Mouse (Mus musculus): ENCODE measurements around the gene H2-T24. TPM values are rescaled to one million over a fixed set of nuclear protein-coding genes. Genes with fewer than 3 reads are reported as not detected.
"Not testable (repeated sequence)": the region's sequence is repeated elsewhere in the genome, so short reads cannot be mapped to it uniquely, and the experiment has no call there.

The H2-T24 gene
- polyA plus RNA-seq, 1 experiment from 2014 or later: 3.7 TPM

- H3K27me3 ChIP-seq; ATAC-seq (ENCODE audit: insufficient number of reproducible peaks, low FRiP score, low TSS enrichment, low read depth); H3K36me3 ChIP-seq; H3K4me1 ChIP-seq; H3K9me3 ChIP-seq (replicated peaks): not testable (repeated sequence)
- peak within 1 kb of the TSS; percentile 45 for H3K9ac ChIP-seq
- under 1% methylated on average over 25 of the region's 25 CpGs for WGBS
- peak within 1 kb of the TSS; percentile 39; the same call in 1 of the 2 replicates for H3K27ac ChIP-seq (replicated peaks)
- H3K4me3 ChIP-seq (replicated peaks): peak within 1 kb of the TSS; percentile 55
- peak within 1 kb of the TSS; percentile 89 for H3K4me2 ChIP-seq (replicated peaks)
These were observed 12.1 kb upstream of the H2-T24 start, which contains the start of gene H2-T23 for GRCm38 (mm10) chr17:36032351-36032875. TSS of gene H2-T23 (minus strand) at chr17:36032855.

GRCm38 (mm10) chr17:36031583-36032331 lies 11.4 kb upstream of the H2-T24 start:
- not testable (repeated sequence) for H3K4me1 ChIP-seq; H3K9me3 ChIP-seq (replicated peaks); H3K27me3 ChIP-seq; H3K36me3 ChIP-seq
- under 1% methylated on average over 40 of the region's 40 CpGs for WGBS
- Histone ChIP-seq H3K27ac (replicated peaks) (peak overlapping the region; percentile 39; the same call in 1 of the 2 replicates), H3K4me3 (replicated peaks) (peak overlapping the region; percentile 55), H3K4me2 (replicated peaks) (peak overlapping the region; percentile 89), H3K9ac (peak overlapping the region; percentile 45)
- ATAC-seq (ENCODE audit: insufficient number of reproducible peaks, low FRiP score, low TSS enrichment, low read depth): peak; percentile 52

GRCm38 (mm10) chr17:36030703-36031582 lies 10.6 kb upstream of the H2-T24 start:
- H3K9ac ChIP-seq; H3K4me1 ChIP-seq; ATAC-seq (ENCODE audit: insufficient number of reproducible peaks, low FRiP score, low TSS enrichment, low read depth); H3K9me3 ChIP-seq (replicated peaks); H3K27me3 ChIP-seq; H3K36me3 ChIP-seq; H3K27ac ChIP-seq (replicated peaks): not testable (repeated sequence)
- H3K4me3 ChIP-seq (replicated peaks): peak overlapping the region; percentile 55
- H3K4me2 ChIP-seq (replicated peaks): peak overlapping the region; percentile 89
- 36% methylated on average over 8 of the region's 8 CpGs for WGBS

GRCm38 (mm10) chr17:36030046-36030702 lies 9.8 kb upstream of the H2-T24 start:
- not testable (repeated sequence) for H3K36me3 ChIP-seq; H3K4me2 ChIP-seq (replicated peaks); H3K4me3 ChIP-seq (replicated peaks); ATAC-seq (ENCODE audit: insufficient number of reproducible peaks, low FRiP score, low TSS enrichment, low read depth); H3K9me3 ChIP-seq (replicated peaks); H3K9ac ChIP-seq; H3K27me3 ChIP-seq; H3K27ac ChIP-seq (replicated peaks); H3K4me1 ChIP-seq
- 77% methylated on average over 4 of the region's 4 CpGs for WGBS

GRCm38 (mm10) chr17:36028879-36029619 lies 8.7 kb upstream of the H2-T24 start:
- Histone ChIP-seq H3K4me3 (replicated peaks) (no peak overlapping the region), H3K27me3 (no peaks in the 10 kb centered on the region), H3K4me2 (replicated peaks) (no peak overlapping the region), H3K36me3 (no peaks in the 10 kb centered on the region), H3K9ac (no peak overlapping the region), H3K27ac (replicated peaks) (no peak overlapping the region), H3K4me1 (0 out of 2 replicates have a peak, but pooled peaks cover 3% of the 10 kb centered on the region), H3K9me3 (replicated peaks) (no peaks in the 10 kb centered on the region)
- no peak for ATAC-seq (ENCODE audit: insufficient number of reproducible peaks, low FRiP score, low TSS enrichment, low read depth)
- WGBS: 87% methylated on average over 7 of the region's 7 CpGs

GRCm38 (mm10) chr17:36027663-36028062 lies 7.3 kb upstream of the H2-T24 start:
- peaks cover 15% of the 10 kb centered on the region; the same call in 1 of the 2 replicates for H3K4me1 ChIP-seq
- no peaks in the 10 kb centered on the region for H3K36me3 ChIP-seq
- no peak overlapping the region for H3K9ac ChIP-seq
- H3K27me3 ChIP-seq: no peaks in the 10 kb centered on the region
- H3K4me3 ChIP-seq (replicated peaks): no peak overlapping the region
- H3K27ac ChIP-seq (replicated peaks): no peak overlapping the region
- WGBS: 85% methylated on average over 4 of the region's 4 CpGs
- no peak for ATAC-seq (ENCODE audit: insufficient number of reproducible peaks, low FRiP score, low TSS enrichment, low read depth)
- no peak overlapping the region for H3K4me2 ChIP-seq (replicated peaks)
- H3K9me3 ChIP-seq (replicated peaks): no peaks in the 10 kb centered on the region

GRCm38 (mm10) chr17:36025901-36026300 lies 5.5 kb upstream of the H2-T24 start:
- Histone ChIP-seq H3K4me2 (replicated peaks) (no peak overlapping the region), H3K36me3 (no peaks in the 10 kb centered on the region), H3K27me3 (no peaks in the 10 kb centered on the region), H3K27ac (replicated peaks) (no peak overlapping the region), H3K4me1 (peaks cover 12% of the 10 kb centered on the region; the same call in 1 of the 2 replicates), H3K4me3 (replicated peaks) (no peak overlapping the region), H3K9me3 (replicated peaks) (no peaks in the 10 kb centered on the region), H3K9ac (no peak overlapping the region)
- 85% methylated on average over 4 of the region's 4 CpGs for WGBS
- ATAC-seq (ENCODE audit: insufficient number of reproducible peaks, low FRiP score, low TSS enrichment, low read depth): no peak

- peaks cover 16% of the 10 kb centered on the region for H3K4me1 ChIP-seq
- no peak overlapping the region for H3K27ac ChIP-seq (replicated peaks)
- no peak overlapping the region for H3K4me2 ChIP-seq (replicated peaks)
- H3K36me3 ChIP-seq: no peaks in the 10 kb centered on the region
- H3K27me3 ChIP-seq: no peaks in the 10 kb centered on the region
- H3K4me3 ChIP-seq (replicated peaks): no peak overlapping the region
- 80% methylated on average over 5 of the region's 5 CpGs for WGBS
- ATAC-seq (ENCODE audit: insufficient number of reproducible peaks, low FRiP score, low TSS enrichment, low read depth): no peak
- H3K9me3 ChIP-seq (replicated peaks): no peaks in the 10 kb centered on the region
- no peak overlapping the region for H3K9ac ChIP-seq
These were observed 4.8 kb upstream of the H2-T24 start for GRCm38 (mm10) chr17:36025197-36025596.

GRCm38 (mm10) chr17:36023710-36024654 lies 3.6 kb upstream of the H2-T24 start:
- H3K9me3 ChIP-seq (replicated peaks): no peaks in the 10 kb centered on the region
- H3K9ac ChIP-seq: no peak overlapping the region
- H3K36me3 ChIP-seq: no peaks in the 10 kb centered on the region
- peak overlapping the region; percentile 15; the same call in 1 of the 2 replicates for H3K4me2 ChIP-seq (replicated peaks)
- WGBS: 42% methylated on average over 9 of the region's 9 CpGs
- 0 out of 2 replicates have a peak, but pooled peaks have one; percentile 47 for ATAC-seq (ENCODE audit: insufficient number of reproducible peaks, low FRiP score, low TSS enrichment, low read depth)
- H3K27me3 ChIP-seq: no peaks in the 10 kb centered on the region
- H3K4me1 ChIP-seq: peaks cover 16% of the 10 kb centered on the region
- no peak overlapping the region for H3K4me3 ChIP-seq (replicated peaks)
- H3K27ac ChIP-seq (replicated peaks): peak overlapping the region; percentile 77

Data from embryonic facial prominence, embryonic 15.5 days (tissue).